Mouse (Mus musculus): ENCODE data around the gene Icam1. TPM values are rescaled to one million over a fixed set of nuclear protein-coding genes. Genes with fewer than 3 reads are reported as not detected.
A peak's percentile ranks its signal among the peaks of the same experiment; 100 is the strongest.
"Not testable (repeated sequence)": the region's sequence is repeated elsewhere in the genome, so short reads cannot be mapped to it uniquely, and the experiment has no call there.

The Icam1 gene
- total RNA-seq, 2 experiments from 2014 or later: 3.1 to 3.4 TPM

- intact Hi-C loops (cut with DNase I; ENCODE audit: low total_unique reads): no loop called here
- no peak for DNase-seq
These were observed 19.8 kb downstream of the Icam1 start for GRCm38 (mm10) chr9:21035586-21035985.

GRCm38 (mm10) chr9:21036161-21036560 lies 20.4 kb downstream of the Icam1 start:
- intact Hi-C loops (cut with DNase I; ENCODE audit: low total_unique reads): no loop called here
- no peak for DNase-seq

DNA sequence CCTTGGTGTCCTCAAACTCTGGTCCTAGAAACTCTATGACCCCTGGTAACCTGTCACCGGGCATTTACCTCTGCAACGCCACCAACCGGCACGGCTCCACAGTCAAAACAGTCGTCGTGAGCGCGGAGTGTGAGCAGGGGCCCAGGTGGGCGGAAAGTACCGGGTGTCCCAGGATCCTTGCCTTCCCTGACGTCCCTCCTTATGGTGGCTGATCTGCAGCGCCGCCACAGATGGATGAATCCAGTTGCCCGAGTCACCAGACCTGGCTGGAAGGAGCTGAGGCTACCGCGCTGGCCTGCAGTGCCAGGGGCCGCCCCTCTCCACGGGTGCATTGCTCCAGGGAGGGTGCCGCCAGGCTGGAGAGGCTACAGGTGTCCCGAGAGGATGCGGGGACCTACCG lies 20.9 kb downstream of the Icam1 start:
- DNase-seq: peak; percentile 5
- intact Hi-C loops (cut with DNase I; ENCODE audit: low total_unique reads): no loop called here

GRCm38 (mm10) chr9:21037481-21037891 lies 21.7 kb downstream of the Icam1 start:
- intact Hi-C loops (cut with DNase I; ENCODE audit: low total_unique reads): no loop called here
- DNase-seq: peak; percentile 25

DNA sequence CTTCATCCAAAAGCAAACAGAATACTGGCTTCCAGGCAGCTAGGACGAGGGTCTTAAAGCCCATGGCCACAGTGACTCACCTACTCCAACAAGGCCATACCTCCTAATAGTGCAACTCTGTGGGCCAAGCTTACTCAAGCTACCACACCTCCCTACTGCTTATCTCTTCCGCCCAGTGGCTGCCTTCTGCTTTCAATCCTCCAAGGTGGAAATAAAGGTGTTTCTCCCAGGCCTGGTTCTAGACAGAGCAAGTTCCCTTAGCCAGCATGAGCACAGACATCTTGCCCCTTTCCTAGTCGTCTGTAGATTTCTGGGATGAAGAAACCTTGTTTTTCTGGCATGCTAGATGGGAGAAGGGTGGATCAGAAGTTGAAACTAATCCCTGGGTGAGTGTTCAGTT lies 24.0 kb downstream of the Icam1 start:
- intact Hi-C loops (cut with DNase I; ENCODE audit: low total_unique reads): no loop called here
- DNase-seq: no peak

- no peak for DNase-seq
- intact Hi-C loops (cut with DNase I; ENCODE audit: low total_unique reads): no loop called here
These were observed 25.5 kb downstream of the Icam1 start for GRCm38 (mm10) chr9:21041308-21041707.

- no peak for DNase-seq
- intact Hi-C loops (cut with DNase I; ENCODE audit: low total_unique reads): no loop called here
These were observed 27.8 kb downstream of the Icam1 start for GRCm38 (mm10) chr9:21043563-21043962.

DNA sequence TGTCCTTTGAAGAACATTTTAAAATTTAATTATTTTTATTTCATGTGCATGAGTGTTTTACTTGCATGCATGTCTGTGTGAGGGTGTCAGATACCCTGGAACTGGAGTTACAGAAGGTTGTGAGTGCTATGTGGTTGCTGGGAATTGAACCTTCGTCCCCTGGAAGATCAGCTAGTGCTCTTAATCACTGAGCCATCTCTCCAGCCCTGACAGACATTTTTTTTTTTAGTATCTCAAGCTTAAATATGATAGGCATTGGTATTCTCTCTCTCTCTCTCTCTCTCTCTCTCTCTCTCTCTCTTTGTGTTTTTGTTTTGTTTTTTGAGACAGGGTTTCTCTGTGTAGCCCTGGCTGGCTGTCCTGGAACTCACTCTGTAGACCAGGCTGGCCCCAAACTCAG lies 29.0 kb downstream of the Icam1 start:
- DNase-seq; intact Hi-C loops (cut with DNase I; ENCODE audit: low total_unique reads): not testable (repeated sequence)

DNA sequence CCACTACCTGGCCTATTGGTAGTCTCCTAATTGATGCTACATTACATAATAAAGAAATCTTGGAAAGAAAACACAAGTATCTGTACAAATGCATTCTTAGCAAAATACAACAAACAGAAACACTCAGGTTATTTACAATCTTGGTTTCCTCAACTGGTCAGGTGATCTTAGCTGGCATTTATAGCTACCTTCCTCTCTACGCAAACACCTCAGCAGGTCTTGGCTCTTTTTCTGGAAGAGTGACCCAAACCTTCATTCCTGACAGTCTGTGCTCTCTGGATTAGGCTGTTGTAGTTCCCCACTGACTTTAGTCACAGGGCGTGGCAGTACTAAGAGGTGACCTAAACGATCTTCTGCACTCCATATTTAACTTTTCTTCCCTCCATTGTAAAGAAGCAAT lies 29.4 kb downstream of the Icam1 start:
- intact Hi-C loops (cut with DNase I; ENCODE audit: low total_unique reads): no loop called here
- DNase-seq: no peak

DNA sequence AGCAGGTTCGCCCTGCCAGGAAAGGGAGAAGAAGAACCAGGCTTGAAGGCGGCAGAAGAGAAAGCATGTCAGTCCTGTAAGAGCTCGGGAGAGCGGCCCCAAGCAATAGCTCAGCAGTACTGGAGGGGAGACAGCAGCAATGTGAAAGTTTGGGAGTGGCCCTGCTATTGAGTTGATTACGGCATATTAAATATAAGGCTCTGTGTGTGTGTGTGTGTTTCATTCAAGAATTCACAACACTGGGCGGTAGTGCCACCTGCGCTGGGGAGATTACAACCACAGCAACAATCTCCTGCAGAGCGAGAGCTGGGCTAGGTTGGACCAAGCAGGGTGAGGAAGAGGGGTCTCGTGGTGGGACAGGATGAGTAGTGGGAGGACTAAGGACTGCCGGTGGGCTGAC lies 35.8 kb downstream of the Icam1 start:
- intact Hi-C loops (cut with DNase I; ENCODE audit: low total_unique reads): no loop called here
- no peak for DNase-seq

- intact Hi-C loops (cut with DNase I; ENCODE audit: low total_unique reads): no loop called here
- DNase-seq: no peak
These were observed 47.1 kb downstream of the Icam1 start for GRCm38 (mm10) chr9:21062928-21063327.

- DNase-seq: no peak
- intact Hi-C loops (cut with DNase I; ENCODE audit: low total_unique reads): no loop called here
These were observed 51.4 kb downstream of the Icam1 start, which contains the start of gene Zglp1 for GRCm38 (mm10) chr9:21067006-21067684. Gene Zglp1, minus strand, starts transcription at chr9:21067093.

DNA sequence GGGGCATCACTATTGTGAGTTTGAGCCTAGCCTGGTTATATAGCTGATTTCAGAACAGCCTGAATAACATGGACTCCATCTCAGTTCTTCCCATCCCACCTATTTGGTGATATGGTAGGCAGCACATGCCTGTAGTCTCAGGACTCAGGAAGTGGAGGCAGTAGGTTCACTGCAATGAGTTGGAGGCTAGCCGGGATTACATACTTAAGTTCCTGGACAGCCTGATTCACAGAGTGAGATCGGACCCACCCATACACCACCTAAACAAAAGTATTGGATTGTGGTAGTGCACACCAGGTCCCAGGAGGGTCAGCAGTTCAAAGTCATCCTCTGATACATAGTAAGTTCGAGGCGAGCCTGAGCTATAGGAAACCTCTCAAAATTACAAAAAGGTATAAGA lies 56.9 kb downstream of the Icam1 start:
- intact Hi-C loops (cut with DNase I; ENCODE audit: low total_unique reads): no loop called here
- no peak for DNase-seq

- intact Hi-C loops (cut with DNase I; ENCODE audit: low total_unique reads): no loop called here
- peak; percentile 89 for DNase-seq
These were observed 57.5 kb downstream of the Icam1 start, which contains the start of the genes Gm49373 and Fdx1l for GRCm38 (mm10) chr9:21073044-21073840. Gene Gm49373, minus strand, starts transcription at chr9:21073096. Gene Fdx1l, minus strand, starts transcription at chr9:21073614.

- DNase-seq: no peak
- intact Hi-C loops (cut with DNase I; ENCODE audit: low total_unique reads): no loop called here
These were observed 58.4 kb downstream of the Icam1 start for GRCm38 (mm10) chr9:21074173-21074572.

DNA sequence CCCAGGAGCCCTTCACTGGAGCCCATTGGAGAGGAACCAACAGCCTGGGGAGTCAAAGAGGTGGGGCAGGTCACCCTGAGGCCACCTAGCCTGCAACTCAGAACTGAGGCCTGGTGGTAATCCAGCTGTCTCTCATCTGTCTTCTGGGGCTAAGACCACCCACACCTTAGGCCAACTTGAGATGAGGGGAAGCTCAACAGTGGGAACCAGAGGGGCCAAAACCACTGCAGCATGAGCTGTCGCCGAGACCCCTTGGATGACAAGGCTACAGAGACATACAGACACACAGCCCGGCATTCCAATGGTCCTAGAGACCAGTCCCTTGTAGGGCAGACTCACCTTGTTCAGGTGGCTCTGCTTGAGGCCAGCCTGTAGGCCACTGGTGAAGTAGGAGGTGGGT lies 59.8 kb downstream of the Icam1 start:
- DNase-seq: no peak
- intact Hi-C loops (cut with DNase I; ENCODE audit: low total_unique reads): no loop called here

Small RNA genes lying within 50 kb of the gene (microRNA-seq; reads per million reads assigned to microRNA genes)
- 0 reads per million in 2 experiments for gene Mir1900
- gene Mir7082: 0 to 0.32 reads per million in 2 experiments

Other genes with a start within 250 kb of the Icam1 start
- gene Col5a3, start 200.9 kb upstream of the Icam1 start, total RNA-seq (2021): 10 to 100 TPM; 55.2 to 69.0 TPM
- gene Rdh8, start 197.5 kb upstream of the Icam1 start, total RNA-seq (2021): under 1 TPM in 1 of 2 experiments, not detected in 1; 0.22 TPM
- 1 to 10 TPM; 3.3 to 3.4 TPM for gene A230050P20Rik, start 147.3 kb upstream of the Icam1 start, total RNA-seq (2021)
- 1 to 10 TPM; 3.5 to 4.1 TPM for gene Angptl6, start 136.3 kb upstream of the Icam1 start, total RNA-seq (2021)
- 10 to 100 TPM in 1 of 2 experiments, 1 to 10 TPM in 1; 9.7 to 11.9 TPM for gene Ppan, start 127.8 kb upstream of the Icam1 start, total RNA-seq (2021)
- gene Eif3g, start 117.4 kb upstream of the Icam1 start, total RNA-seq (2021): 100 to 1,000 TPM; 105 to 114 TPM
- 10 to 100 TPM; 11.6 to 12.8 TPM for gene Dnmt1, start 56.1 kb upstream of the Icam1 start, total RNA-seq (2021)
- 1 to 10 TPM; 4.5 to 7.8 TPM for gene S1pr2, start 39.2 kb upstream of the Icam1 start, total RNA-seq (2021)
- 10 to 100 TPM; 50.8 to 54.9 TPM for gene Mrpl4, start 13.2 kb upstream of the Icam1 start, total RNA-seq (2021)
- gene Icam4, start 13.4 kb downstream of the Icam1 start, total RNA-seq (2021): under 1 TPM; 0.29 to 0.43 TPM
- gene Icam5, start 16.1 kb downstream of the Icam1 start, total RNA-seq (2021): under 1 TPM; 0.07 to 0.10 TPM
- not detected for gene Zglp1, start 51.1 kb downstream of the Icam1 start, total RNA-seq (2021)
- gene Gm49373, start 57.1 kb downstream of the Icam1 start, total RNA-seq (2021): under 1 TPM in 1 of 2 experiments, not detected in 1; 0.13 TPM
- gene Fdx1l, start 57.6 kb downstream of the Icam1 start, total RNA-seq (2021): 10 to 100 TPM; 25.5 to 26.5 TPM
- 1 to 10 TPM in 1 of 2 experiments, under 1 TPM in 1; 0.92 to 1.1 TPM for gene Gm38431, start 76.0 kb downstream of the Icam1 start, total RNA-seq (2021)
- 10 to 100 TPM; 16.2 to 19.6 TPM for gene Raver1, start 76.0 kb downstream of the Icam1 start, total RNA-seq (2021)
- gene Tyk2, start 115.3 kb downstream of the Icam1 start, total RNA-seq (2021): 1 to 10 TPM; 4.9 to 5.3 TPM
- gene Cdc37, start 134.0 kb downstream of the Icam1 start, total RNA-seq (2021): 100 to 1,000 TPM; 138 to 139 TPM
- 10 to 100 TPM; 26.1 to 27.1 TPM for gene Pde4a, start 149.7 kb downstream of the Icam1 start, total RNA-seq (2021)
- gene Keap1, start 223.4 kb downstream of the Icam1 start, total RNA-seq (2021): 10 to 100 TPM; 53.6 to 55.2 TPM
- gene S1pr5, start 232.5 kb downstream of the Icam1 start, total RNA-seq (2021): under 1 TPM; 0.10 to 0.27 TPM
- 10 to 100 TPM; 36.2 to 39.6 TPM for gene Atg4d, start 249.3 kb downstream of the Icam1 start, total RNA-seq (2021)